Mouse (Mus musculus): Measurements from ENCODE around the gene Ptpn18. TPM values are rescaled to one million over a fixed set of nuclear protein-coding genes. Genes with fewer than 3 reads are reported as not detected.

Gene Ptpn18
- polyA plus RNA-seq, 1 experiment from 2014 or later, result 4.9 TPM

DNA sequence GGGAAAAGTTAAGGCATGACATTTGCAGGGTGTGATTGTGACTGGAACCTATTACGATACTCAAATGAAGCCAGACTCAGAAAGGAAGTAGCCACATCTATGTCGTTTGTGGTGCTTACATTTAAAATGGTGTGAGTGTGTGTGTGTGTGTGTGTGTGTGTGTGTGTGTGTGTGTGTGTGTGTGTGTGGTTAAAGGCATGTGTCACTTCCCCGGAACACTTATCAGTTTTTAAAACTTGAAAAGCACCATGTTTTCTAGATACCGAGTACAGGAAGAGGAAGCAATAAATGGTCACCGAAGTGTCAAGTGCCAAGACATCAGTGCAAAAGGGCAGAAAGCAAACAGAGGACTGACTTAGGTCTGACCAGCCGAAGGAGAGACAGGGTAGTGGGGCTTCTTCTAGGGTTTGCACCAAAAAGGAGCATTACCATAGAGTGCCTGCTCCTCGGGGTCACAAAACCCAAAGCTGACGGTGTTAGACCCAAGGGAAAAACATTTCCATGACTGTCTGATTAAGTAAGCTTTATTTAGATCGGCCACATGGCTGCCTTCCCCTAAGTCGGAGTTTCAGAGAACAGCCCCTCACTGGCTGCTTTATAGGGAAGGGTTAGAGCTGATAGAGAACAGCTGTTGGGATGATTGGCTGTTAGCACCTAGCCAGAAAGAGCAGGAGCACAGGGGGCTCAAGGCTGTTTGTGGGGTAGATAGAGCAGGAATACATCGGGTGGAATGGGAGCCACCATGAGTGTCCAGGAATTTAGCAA lies 19.5 kb downstream of the Ptpn18 start:
- no peaks in the 10 kb centered on the region for H3K27me3 ChIP-seq (replicated peaks; ENCODE audit: control insufficient read depth, insufficient read depth, low read length)
- no peaks in the 10 kb centered on the region for H3K4me1 ChIP-seq (ENCODE audit: control insufficient read depth, insufficient read depth, low read depth, low read length)
- ATAC-seq, result no peak
- H3K9ac ChIP-seq (ENCODE audit: low read depth, low read length), result no peak overlapping the region
- WGBS, result 80% methylated on average over 11 of the region's 11 CpGs
- H3K27ac ChIP-seq (ENCODE audit: low read depth, low read length), result no peak overlapping the region
- no peaks in the 10 kb centered on the region for H3K36me3 ChIP-seq (ENCODE audit: control insufficient read depth, insufficient read depth, low read length)
- H3K4me2 ChIP-seq (ENCODE audit: low read length), result no peak overlapping the region
- H3K9me3 ChIP-seq (ENCODE audit: control insufficient read depth, low read length), result no peaks in the 10 kb centered on the region
- no peak overlapping the region for H3K4me3 ChIP-seq (ENCODE audit: low read length)

DNA sequence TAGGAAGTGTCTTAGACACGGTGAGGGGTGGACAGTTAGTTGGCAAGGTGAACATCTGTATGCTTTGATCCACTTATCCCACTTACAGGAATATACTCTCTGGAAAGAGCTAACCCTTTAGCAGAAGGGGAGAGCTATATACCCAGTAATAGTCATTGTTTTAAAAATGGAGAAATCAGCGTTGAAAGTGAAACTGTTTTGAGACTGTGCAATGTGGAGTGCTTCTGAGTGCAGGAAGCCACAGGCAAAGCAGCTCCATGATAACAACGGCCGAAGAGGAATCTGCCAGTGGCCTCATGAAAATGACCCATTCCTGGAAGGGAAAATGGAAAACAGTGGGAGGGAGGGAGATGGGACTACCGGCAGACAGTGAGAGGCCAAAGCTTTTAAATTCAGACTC lies 21.2 kb downstream of the Ptpn18 start:
- Histone ChIP-seq H3K27me3 (replicated peaks; ENCODE audit: control insufficient read depth, insufficient read depth, low read length) (no peaks in the 10 kb centered on the region), H3K4me2 (ENCODE audit: low read length) (no peak overlapping the region), H3K4me3 (ENCODE audit: low read length) (no peak overlapping the region), H3K4me1 (ENCODE audit: control insufficient read depth, insufficient read depth, low read depth, low read length) (peaks cover 5% of the 10 kb centered on the region), H3K9ac (ENCODE audit: low read depth, low read length) (no peak overlapping the region), H3K9me3 (ENCODE audit: control insufficient read depth, low read length) (no peaks in the 10 kb centered on the region), H3K27ac (ENCODE audit: low read depth, low read length) (no peak overlapping the region), H3K36me3 (ENCODE audit: control insufficient read depth, insufficient read depth, low read length) (no peaks in the 10 kb centered on the region)
- no peak for ATAC-seq
- WGBS, result 78% methylated on average over 5 of the region's 5 CpGs

DNA sequence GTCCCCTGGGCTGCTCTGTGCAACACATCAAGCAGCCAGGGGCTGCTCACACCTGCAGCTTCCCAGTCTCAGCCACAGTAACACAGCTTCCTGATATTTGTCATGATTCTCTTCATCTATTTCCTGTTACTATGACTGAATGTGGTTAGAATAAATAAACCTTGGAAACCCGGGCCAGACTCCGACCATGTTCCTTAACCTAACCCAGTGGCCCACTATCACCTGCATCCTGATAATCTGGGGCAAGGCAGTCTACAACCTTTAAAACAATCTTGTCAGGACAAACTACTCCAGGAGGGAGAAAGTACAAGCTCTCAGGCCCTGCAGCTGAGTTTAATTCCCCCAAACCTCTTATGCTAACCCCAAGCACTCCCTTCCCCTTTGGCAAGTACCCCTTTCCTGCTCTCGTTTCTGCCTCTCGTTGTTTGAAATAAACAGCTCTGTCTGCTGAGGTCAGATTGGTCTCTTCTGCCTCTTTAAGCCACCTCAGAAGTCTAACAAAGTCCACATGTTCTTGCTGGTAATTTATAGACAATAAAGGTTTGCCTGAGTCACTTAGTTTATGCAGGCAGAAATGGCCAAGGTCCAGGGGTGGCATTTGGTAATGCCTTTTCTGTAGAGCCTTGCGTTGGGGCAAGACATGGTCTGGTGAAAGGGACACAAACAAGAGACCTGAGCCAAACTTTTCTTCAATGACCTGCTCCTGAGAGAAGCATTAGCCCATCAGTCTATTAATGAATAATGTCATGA lies 22.5 kb downstream of the Ptpn18 start:
- Histone ChIP-seq H3K4me2 (ENCODE audit: low read length) (no peak overlapping the region), H3K27me3 (replicated peaks; ENCODE audit: control insufficient read depth, insufficient read depth, low read length) (no peaks in the 10 kb centered on the region), H3K9me3 (ENCODE audit: control insufficient read depth, low read length) (no peaks in the 10 kb centered on the region), H3K9ac (ENCODE audit: low read depth, low read length) (no peak overlapping the region), H3K4me3 (ENCODE audit: low read length) (no peak overlapping the region), H3K36me3 (ENCODE audit: control insufficient read depth, insufficient read depth, low read length) (no peaks in the 10 kb centered on the region), H3K4me1 (ENCODE audit: control insufficient read depth, insufficient read depth, low read depth, low read length) (peaks cover 5% of the 10 kb centered on the region), H3K27ac (ENCODE audit: low read depth, low read length) (no peak overlapping the region)
- ATAC-seq, result no peak
- 80% methylated on average over 5 of the region's 5 CpGs for WGBS

DNA sequence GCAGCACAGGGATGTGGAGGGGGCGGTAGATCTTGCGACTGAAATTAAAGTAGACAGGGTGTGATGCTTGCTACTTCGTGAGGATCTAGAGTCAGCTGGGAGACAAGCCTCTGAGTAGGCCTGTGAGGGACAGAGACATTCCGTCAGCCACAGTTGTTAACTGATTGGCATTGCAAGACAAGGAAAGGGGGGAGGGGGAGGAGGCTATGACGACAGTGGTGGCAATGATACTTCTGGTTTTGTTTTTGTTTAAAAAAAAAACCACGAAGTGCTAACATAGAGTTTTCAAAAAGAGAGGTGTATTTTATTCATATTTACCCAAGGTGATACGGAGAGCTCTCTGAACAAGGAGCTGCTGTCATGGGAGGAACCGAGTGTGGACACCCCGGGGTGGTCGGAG lies 24.9 kb downstream of the Ptpn18 start:
- H3K4me3 ChIP-seq (ENCODE audit: low read length), result no peak overlapping the region
- H3K27me3 ChIP-seq (replicated peaks; ENCODE audit: control insufficient read depth, insufficient read depth, low read length), result no peaks in the 10 kb centered on the region
- no peaks in the 10 kb centered on the region for H3K36me3 ChIP-seq (ENCODE audit: control insufficient read depth, insufficient read depth, low read length)
- WGBS, result 78% methylated on average over 10 of the region's 10 CpGs
- no peaks in the 10 kb centered on the region for H3K9me3 ChIP-seq (ENCODE audit: control insufficient read depth, low read length)
- no peak overlapping the region for H3K27ac ChIP-seq (ENCODE audit: low read depth, low read length)
- no peak for ATAC-seq
- H3K4me2 ChIP-seq (ENCODE audit: low read length), result no peak overlapping the region
- no peak overlapping the region for H3K9ac ChIP-seq (ENCODE audit: low read depth, low read length)
- H3K4me1 ChIP-seq (ENCODE audit: control insufficient read depth, insufficient read depth, low read depth, low read length), result peaks cover 5% of the 10 kb centered on the region

DNA sequence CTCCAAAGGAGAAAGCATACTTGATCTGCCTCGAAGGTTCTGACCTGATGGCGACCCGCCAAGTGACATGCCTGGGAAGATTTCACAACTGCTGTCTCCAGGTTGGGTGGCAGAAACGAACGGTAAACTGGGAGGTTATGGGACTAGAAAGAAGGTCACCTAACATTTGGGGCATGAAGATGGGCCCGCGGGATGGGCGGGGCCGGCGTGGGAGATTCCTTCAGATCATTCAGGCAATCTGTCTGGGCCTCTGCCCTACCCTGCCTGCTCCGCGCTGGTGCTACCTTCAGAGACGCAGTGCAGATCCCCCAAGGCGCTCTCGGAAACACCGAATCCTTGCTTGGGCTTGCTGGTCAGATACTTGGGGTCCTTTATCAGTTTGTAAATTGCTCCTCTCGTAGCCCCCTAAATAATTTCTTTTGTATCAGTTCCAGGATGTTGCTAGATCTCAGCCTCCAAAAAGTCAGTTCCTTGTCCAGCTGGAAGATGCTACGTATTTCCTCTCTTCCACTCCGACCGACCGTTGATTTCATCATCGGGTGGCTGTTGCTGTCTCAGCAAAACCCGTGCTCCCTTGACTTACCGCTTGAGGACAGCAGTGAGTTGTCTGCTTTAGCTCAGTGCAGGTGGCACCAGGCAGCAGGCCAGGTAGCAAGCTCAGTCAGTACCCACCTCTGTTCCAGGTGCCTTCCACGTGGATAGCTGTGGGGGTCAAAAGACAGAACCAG lies 26.1 kb downstream of the Ptpn18 start:
- H3K27ac ChIP-seq (ENCODE audit: low read depth, low read length), result no peak overlapping the region
- H3K4me3 ChIP-seq (ENCODE audit: low read length), result peak overlapping the region; percentile 36
- peak overlapping the region; percentile 56 for H3K9ac ChIP-seq (ENCODE audit: low read depth, low read length)
- H3K36me3 ChIP-seq (ENCODE audit: control insufficient read depth, insufficient read depth, low read length), result no peaks in the 10 kb centered on the region
- H3K4me1 ChIP-seq (ENCODE audit: control insufficient read depth, insufficient read depth, low read depth, low read length), result peaks cover 5% of the 10 kb centered on the region
- H3K9me3 ChIP-seq (ENCODE audit: control insufficient read depth, low read length), result no peaks in the 10 kb centered on the region
- ATAC-seq, result peak; percentile 91
- 13% methylated on average over 25 of the region's 25 CpGs for WGBS
- peak overlapping the region; percentile 66 for H3K4me2 ChIP-seq (ENCODE audit: low read length)
- H3K27me3 ChIP-seq (replicated peaks; ENCODE audit: control insufficient read depth, insufficient read depth, low read length), result no peaks in the 10 kb centered on the region

DNA sequence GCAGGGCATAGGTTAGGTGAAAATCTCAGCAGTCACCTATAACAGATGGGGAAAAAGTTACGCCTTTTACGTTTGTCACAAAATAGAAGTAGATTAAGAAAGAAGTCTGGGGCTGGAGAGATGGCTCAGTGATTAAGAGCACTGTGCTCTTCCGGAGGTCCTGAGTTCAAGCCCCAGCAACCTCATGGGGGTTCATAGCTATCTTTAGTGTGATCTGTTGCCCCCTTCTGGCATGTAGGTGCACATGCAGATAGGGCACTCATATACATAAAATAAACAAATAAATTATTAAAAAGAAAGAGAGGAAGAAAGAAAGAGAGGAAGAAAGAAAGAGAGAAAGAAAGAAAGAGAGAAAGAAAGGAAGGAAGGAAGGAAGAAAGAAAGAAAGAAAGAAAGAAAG lies 27.8 kb downstream of the Ptpn18 start:
- H3K27ac ChIP-seq (ENCODE audit: low read depth, low read length), result no peak overlapping the region
- H3K9ac ChIP-seq (ENCODE audit: low read depth, low read length), result no peak overlapping the region
- H3K4me3 ChIP-seq (ENCODE audit: low read length), result no peak overlapping the region
- H3K9me3 ChIP-seq (ENCODE audit: control insufficient read depth, low read length), result peaks cover 2% of the 10 kb centered on the region; the same call in 1 of the 2 replicates
- H3K4me1 ChIP-seq (ENCODE audit: control insufficient read depth, insufficient read depth, low read depth, low read length), result peaks cover 5% of the 10 kb centered on the region
- no peak for ATAC-seq
- H3K4me2 ChIP-seq (ENCODE audit: low read length), result no peak overlapping the region
- no peaks in the 10 kb centered on the region for H3K27me3 ChIP-seq (replicated peaks; ENCODE audit: control insufficient read depth, insufficient read depth, low read length)
- WGBS, result 93% methylated on average over 3 of the region's 3 CpGs
- no peaks in the 10 kb centered on the region for H3K36me3 ChIP-seq (ENCODE audit: control insufficient read depth, insufficient read depth, low read length)

DNA sequence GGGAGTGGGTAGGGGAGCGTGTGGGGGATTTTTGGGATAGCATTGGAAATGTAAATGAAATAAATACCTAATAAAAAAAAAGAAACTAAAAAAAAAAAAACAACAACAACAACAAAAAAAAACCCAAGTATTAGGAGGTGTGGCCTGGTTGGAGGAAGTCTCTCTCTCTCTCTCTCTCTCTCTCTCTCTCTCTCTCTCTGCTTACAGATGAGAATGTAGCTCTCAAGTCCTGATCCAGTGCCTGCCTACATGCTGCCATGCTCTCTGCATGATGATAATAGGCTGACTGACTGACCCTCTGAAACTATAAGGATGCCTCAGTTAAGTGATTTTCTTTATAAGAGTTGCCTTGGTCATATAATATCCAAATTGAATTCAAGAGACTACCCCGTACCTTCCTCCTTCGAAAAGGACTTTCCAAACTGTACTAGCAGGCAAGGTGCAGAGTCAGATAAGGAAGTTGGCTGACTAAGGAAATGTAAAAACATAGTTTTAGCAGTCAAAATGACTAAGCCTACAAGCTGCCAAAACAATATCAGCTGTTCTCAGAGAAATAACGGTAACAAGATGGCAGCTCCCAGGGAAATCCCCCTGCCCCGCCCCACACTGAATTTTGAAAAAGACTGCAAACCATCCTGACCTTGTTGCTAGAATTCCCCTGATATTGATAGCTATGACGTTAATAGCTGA lies 30.4 kb downstream of the Ptpn18 start:
- WGBS, result 88% methylated on average over 6 of the region's 6 CpGs
- H3K27me3 ChIP-seq (replicated peaks; ENCODE audit: control insufficient read depth, insufficient read depth, low read length), result no peaks in the 10 kb centered on the region
- H3K4me3 ChIP-seq (ENCODE audit: low read length), result no peak overlapping the region
- H3K36me3 ChIP-seq (ENCODE audit: control insufficient read depth, insufficient read depth, low read length), result no peaks in the 10 kb centered on the region
- no peak overlapping the region for H3K27ac ChIP-seq (ENCODE audit: low read depth, low read length)
- no peak overlapping the region for H3K9ac ChIP-seq (ENCODE audit: low read depth, low read length)
- H3K4me2 ChIP-seq (ENCODE audit: low read length), result no peak overlapping the region
- H3K4me1 ChIP-seq (ENCODE audit: control insufficient read depth, insufficient read depth, low read depth, low read length), result peaks cover 5% of the 10 kb centered on the region
- no peak for ATAC-seq
- peaks cover 2% of the 10 kb centered on the region; the same call in 1 of the 2 replicates for H3K9me3 ChIP-seq (ENCODE audit: control insufficient read depth, low read length)

DNA sequence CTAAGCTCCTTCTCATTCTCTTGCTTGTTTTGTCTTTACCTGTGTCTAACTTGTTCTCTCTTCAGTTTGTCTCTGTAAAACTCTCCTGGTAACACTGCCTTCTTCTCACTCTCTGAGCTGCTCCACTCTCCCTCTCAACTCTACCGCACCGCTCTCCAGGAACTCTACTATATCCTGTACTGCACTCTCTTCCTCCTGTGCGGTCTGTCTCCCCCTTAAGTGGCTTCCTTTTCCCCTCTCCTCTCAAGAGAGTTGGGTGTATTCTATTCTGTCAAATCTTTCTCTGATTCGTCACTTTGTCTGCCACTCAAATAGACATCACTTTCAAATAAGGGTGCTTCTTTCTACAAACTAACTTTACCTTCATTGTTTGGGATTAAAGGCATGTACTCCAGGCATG lies 31.9 kb downstream of the Ptpn18 start:
- H3K27me3 ChIP-seq (replicated peaks; ENCODE audit: control insufficient read depth, insufficient read depth, low read length), result no peaks in the 10 kb centered on the region
- no peak overlapping the region for H3K27ac ChIP-seq (ENCODE audit: low read depth, low read length)
- no peak overlapping the region for H3K4me3 ChIP-seq (ENCODE audit: low read length)
- 84% methylated on average over 4 of the region's 4 CpGs for WGBS
- H3K4me2 ChIP-seq (ENCODE audit: low read length), result no peak overlapping the region
- ATAC-seq, result no peak
- no peaks in the 10 kb centered on the region for H3K4me1 ChIP-seq (ENCODE audit: control insufficient read depth, insufficient read depth, low read depth, low read length)
- H3K9ac ChIP-seq (ENCODE audit: low read depth, low read length), result no peak overlapping the region
- peaks cover 2% of the 10 kb centered on the region; the same call in 1 of the 2 replicates for H3K9me3 ChIP-seq (ENCODE audit: control insufficient read depth, low read length)
- no peaks in the 10 kb centered on the region for H3K36me3 ChIP-seq (ENCODE audit: control insufficient read depth, insufficient read depth, low read length)

Data from hindbrain, embryonic 16.5 days (tissue).